Mouse (Mus musculus) frontal cortex, postnatal 14 days (tissue): ENCODE results near the gene Vmn1r90.
"Not testable (repeated sequence)": the region's sequence is repeated elsewhere in the genome, so short reads cannot be mapped to it uniquely, and the experiment has no call there.

ENCODE experiments used
- DNase-seq, 2 experiments: peaks; one replicate each; pipeline ENCODE4 v3.0.0; 2022; ENCODE audit warnings: low spot score in 2 of 2

Vmn1r90 gene

GRCm38 (mm10) chr7:14563406-14563805 is at the start of gene Vmn1r90:
TSS of gene Vmn1r90 (minus strand) at chr7:14563506.
- no peak for DNase-seq

- not testable (repeated sequence) for DNase-seq
These were observed 29.7 kb upstream of the Vmn1r90 start for GRCm38 (mm10) chr7:14593009-14593408.

- DNase-seq, result no peak
These were observed 11.0 kb downstream of the Vmn1r90 start for GRCm38 (mm10) chr7:14552284-14552683.

- no peak for DNase-seq
These were observed 38.0 kb downstream of the Vmn1r90 start for GRCm38 (mm10) chr7:14525280-14525679.

- DNase-seq, result no peak
These were observed 40.7 kb downstream of the Vmn1r90 start for GRCm38 (mm10) chr7:14522636-14523035.

GRCm38 (mm10) chr7:14518301-14518700 is 45.0 kb downstream of the Vmn1r90 start:
- no peak for DNase-seq
